Mouse (Mus musculus) v-Abl transformed pro-B cells (cell line): ENCODE data around the gene Fos.
"Not testable (repeated sequence)": the region's sequence is repeated elsewhere in the genome, so short reads cannot be mapped to it uniquely, and the experiment has no call there.

Experiments
- in situ Hi-C, 2 experiments: fragments of 400-800 bp; cut with MboI; formaldehyde crosslinking; loops; one replicate each; pipeline ENCODE4 v1.15.1; 2025; ENCODE audit not compliant: unreplicated experiment in 2 of 2

The Fos gene

GRCm38 (mm10) chr12:85513789-85514447, 40.2 kb downstream of the Fos start:
- in situ Hi-C loops: loop anchor here in 1 of 2 experiments (5.0 kb wide), 2 partner anchors 143 to 213 kb away; no protein-coding TSS in a partner anchor

- in situ Hi-C loops: loop anchor here in 1 of 2 experiments (5.0 kb wide), 2 partner anchors 142 to 212 kb away; no protein-coding TSS in a partner anchor
Measured at GRCm38 (mm10) chr12:85514958-85515357, 41.3 kb downstream of the Fos start.

DNA sequence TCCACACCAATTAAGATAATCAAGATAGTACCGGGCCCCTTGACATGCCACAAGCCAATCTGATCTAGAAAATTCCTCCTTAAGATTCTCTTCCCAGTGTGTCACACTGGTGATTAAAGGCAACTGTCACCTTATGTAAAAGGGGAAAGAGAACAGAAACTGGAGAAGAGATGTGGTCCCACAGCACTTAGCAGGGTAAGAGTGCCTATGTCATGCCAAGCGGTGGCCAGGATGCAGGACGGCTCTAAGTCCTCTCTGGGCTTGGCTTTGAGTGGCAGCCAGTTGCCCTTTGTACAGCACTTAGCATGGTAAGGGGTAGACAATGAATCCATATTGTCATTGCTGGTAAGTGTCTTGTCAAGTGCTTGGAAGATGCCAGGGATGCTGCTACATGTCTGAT, 42.2 kb downstream of the Fos start:
- in situ Hi-C loops: no loop called here

DNA sequence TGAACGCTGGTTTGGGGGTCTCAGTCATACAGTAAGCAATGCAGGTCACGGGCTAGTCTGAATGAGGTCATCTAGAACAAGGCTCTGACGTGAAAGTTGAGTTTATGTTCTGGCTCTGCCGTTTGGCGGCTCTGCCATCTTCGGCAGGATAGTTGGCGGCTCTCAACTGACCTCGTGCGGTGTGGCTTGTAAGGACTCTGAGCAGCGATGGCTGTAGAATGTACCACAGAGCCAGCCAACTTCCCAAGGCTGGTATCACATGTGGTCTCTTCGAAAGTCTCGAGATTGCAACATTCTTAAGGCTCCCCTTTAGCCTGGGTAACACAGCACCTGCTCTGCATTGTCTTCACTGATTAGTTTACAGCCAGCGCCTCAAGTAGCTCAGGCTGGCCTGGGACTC, 43.6 kb downstream of the Fos start:
- in situ Hi-C loops: no loop called here

DNA sequence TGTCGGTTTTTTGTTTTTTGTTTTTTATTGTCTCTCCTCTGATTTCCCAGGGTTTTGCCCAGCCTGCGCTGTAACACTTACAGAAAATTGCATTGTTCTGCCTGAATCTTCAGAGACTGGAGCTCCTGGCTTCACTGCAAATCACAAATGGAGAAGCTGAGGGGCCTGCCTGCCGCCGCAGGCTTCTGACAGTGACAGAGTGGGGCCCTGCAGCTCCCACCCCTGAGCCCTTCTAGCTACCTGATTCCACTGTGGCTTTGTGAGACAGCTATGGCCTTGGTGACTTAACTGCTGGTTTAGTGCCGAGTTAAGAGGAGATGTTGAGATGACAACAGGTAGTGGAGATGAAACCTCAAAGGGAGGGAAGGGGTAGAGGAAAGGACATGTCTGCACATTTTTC, 44.3 kb downstream of the Fos start:
- in situ Hi-C loops: no loop called here

GRCm38 (mm10) chr12:85519553-85519952, 45.9 kb downstream of the Fos start:
- in situ Hi-C loops: no loop called here

GRCm38 (mm10) chr12:85521101-85521500, 47.4 kb downstream of the Fos start:
- in situ Hi-C loops: no loop called here

DNA sequence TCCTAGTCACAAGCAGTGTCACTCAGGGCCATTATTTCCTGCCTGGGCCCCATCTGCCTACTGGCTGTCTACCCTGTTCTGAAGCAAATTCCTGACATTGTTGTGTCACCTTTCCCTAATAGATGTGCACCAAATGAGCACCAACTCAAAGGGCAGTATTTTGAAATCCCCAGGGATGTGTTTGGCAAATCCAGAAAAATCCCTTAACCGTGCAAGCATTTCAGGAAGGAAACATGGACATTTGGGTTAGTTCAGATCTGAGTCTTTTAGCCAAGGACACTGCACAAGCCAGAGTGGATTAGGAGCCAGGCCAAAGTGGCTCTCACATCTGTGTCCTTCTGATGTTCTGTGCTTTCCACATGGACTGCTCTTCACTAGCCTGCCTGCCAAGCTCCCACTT, 48.0 kb downstream of the Fos start:
- in situ Hi-C loops: no loop called here

- in situ Hi-C loops: no loop called here
Measured at GRCm38 (mm10) chr12:85522631-85523388, 49.1 kb downstream of the Fos start.

DNA sequence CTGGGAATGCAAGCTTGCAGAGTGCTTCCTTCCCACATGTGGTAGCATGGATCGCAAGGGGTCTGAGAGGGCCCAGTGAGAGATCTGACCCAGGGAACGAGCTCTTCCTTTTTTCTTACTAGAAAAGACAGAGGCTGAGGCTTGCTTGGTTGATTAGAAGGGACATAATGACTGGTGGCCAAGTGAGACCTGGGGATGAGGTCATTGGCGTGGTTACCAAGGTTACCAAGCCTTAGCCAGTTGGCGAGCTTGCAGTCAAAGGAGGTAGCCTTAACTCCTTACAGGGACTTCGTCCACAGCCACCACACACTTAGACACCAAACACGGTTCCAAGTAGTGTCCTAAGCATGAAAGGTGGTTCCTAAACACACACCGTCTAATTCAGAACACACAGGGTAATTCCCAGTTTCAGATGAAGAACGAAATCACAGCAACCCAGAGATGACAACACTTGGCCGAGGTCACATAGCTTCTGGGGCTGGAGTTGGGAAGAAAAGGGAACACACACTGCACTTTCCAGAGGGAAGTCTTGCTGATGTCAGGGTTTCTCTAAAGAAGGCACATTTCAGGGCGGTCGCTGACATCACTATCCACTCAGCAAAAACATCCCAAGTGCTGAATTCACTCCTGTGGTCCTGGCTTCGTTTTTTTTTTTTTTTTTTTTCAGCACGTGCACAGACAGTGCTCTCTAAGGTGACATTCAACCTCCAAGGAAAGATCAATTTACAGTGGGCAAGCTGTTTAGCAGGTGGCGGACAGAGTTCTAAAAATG, 49.9 kb downstream of the Fos start:
- in situ Hi-C loops: no loop called here

- in situ Hi-C loops: no loop called here
Measured at GRCm38 (mm10) chr12:85524193-85524858, 50.6 kb downstream of the Fos start.

GRCm38 (mm10) chr12:85524859-85525495, 51.3 kb downstream of the Fos start:
- in situ Hi-C loops: not testable (repeated sequence)
